Mouse (Mus musculus) intestine, postnatal 0 days (tissue): Measurements from ENCODE around the gene Tbc1d30. TPM values are rescaled to one million over a fixed set of nuclear protein-coding genes. Genes with fewer than 3 reads are reported as not detected.
A peak's percentile ranks its signal among the peaks of the same experiment; 100 is the strongest.

ENCODE experiments used
- ATAC-seq: fragments of 200-750 bp; cut with Nextera tagmentation; 2 replicates; pipeline ENCODE4 v1.8.0; 2017; ENCODE audit warnings: mild to moderate bottlenecking, moderate TSS enrichment, moderate library complexity
- H3K27ac ChIP-seq: fragments of 300-500 bp; sonication (generic); 2 replicates; pipeline ENCODE4 v1.5.1; 2014; ENCODE audit warnings: mild to moderate bottlenecking, low read depth, low read length, moderate library complexity
- H3K27me3 ChIP-seq: fragments of 300-500 bp; sonication (generic); replicated peaks from 2 replicates; pipeline ENCODE4 v1.6.1; 2014; ENCODE audit warnings: low read length, mixed read lengths; ENCODE audit not compliant: control insufficient read depth, insufficient read depth
- H3K36me3 ChIP-seq: fragments of 300-500 bp; sonication (generic); 2 replicates; pipeline ENCODE4 v1.6.1; 2014; ENCODE audit warnings: mild to moderate bottlenecking, moderate library complexity; ENCODE audit not compliant: control insufficient read depth, insufficient read depth
- H3K4me1 ChIP-seq: fragments of 300-500 bp; sonication (generic); replicated peaks from 2 replicates; pipeline ENCODE4 v1.6.1; 2014; ENCODE audit warnings: antibody characterized with exemption, low read length, mixed read lengths; ENCODE audit not compliant: control insufficient read depth, insufficient read depth
- H3K4me2 ChIP-seq: fragments of 300-500 bp; sonication (generic); replicated peaks from 2 replicates; pipeline ENCODE4 v1.6.1; 2014; ENCODE audit warnings: low read depth, mild to moderate bottlenecking, moderate library complexity
- H3K4me3 ChIP-seq: fragments of 300-500 bp; sonication (generic); 2 replicates; pipeline ENCODE4 v1.5.1; 2014; ENCODE audit warnings: low read depth, low read length
- H3K9ac ChIP-seq: fragments of 300-500 bp; sonication (generic); 2 replicates; pipeline ENCODE4 v1.6.1; 2014; ENCODE audit warnings: mild to moderate bottlenecking, low read depth, low read length
- H3K9me3 ChIP-seq: fragments of 300-500 bp; sonication (generic); 2 replicates; pipeline ENCODE4 v1.6.1; 2016; ENCODE audit warnings: mixed run types; ENCODE audit not compliant: control insufficient read depth
- CTCF ChIP-seq: sonication (generic); IDR thresholded peaks from 2 replicates; pipeline ENCODE4 v1.5.1; 2016; ENCODE audit warnings: low read depth, mild to moderate bottlenecking, control low read depth, antibody characterized with exemption, moderate library complexity
- WGBS: fragments of 180-500 bp; shearing (Covaris S2); extraction: QIAGEN DNeasy Blood & Tissue Kit; methylation state at CpG from one replicate; pipeline ENCODE4 v1.1.7; 2014; 5-methylcytosine and 5-hydroxymethylcytosine counted together
- polyA plus RNA-seq: library from polyadenylated mRNA; unstranded; fragments of >200 nt; fragmentation: Nextera tagmentation; extraction: Ambion mirVana; gene quantifications from 2 replicates; pipeline ENCODE4 v1.2.1, GENCODE M21; 2015

Gene Tbc1d30
- polyA plus RNA-seq, 1 experiment from 2014 or later, result 2.8 TPM

GRCm38 (mm10) chr10:121326167-121326566, 24.9 kb downstream of the Tbc1d30 start:
- H3K36me3 ChIP-seq, result no peaks in the 10 kb centered on the region
- peak; percentile 42; the same call in 1 of the 2 replicates for TF ChIP-seq CTCF
- no peak overlapping the region for H3K9ac ChIP-seq
- no peak for ATAC-seq
- H3K9me3 ChIP-seq, result no peaks in the 10 kb centered on the region
- H3K27me3 ChIP-seq, result no peaks in the 10 kb centered on the region
- no peak overlapping the region for H3K27ac ChIP-seq
- no peaks in the 10 kb centered on the region for H3K4me1 ChIP-seq
- no peak overlapping the region for H3K4me3 ChIP-seq
- no peak overlapping the region for H3K4me2 ChIP-seq

- ATAC-seq, result no peak
- Histone ChIP-seq H3K27me3 (no peaks in the 10 kb centered on the region), H3K4me1 (no peaks in the 10 kb centered on the region), H3K9me3 (no peaks in the 10 kb centered on the region), H3K4me3 (no peak overlapping the region), H3K4me2 (no peak overlapping the region), H3K36me3 (no peaks in the 10 kb centered on the region), H3K9ac (no peak overlapping the region), H3K27ac (no peak overlapping the region)
- TF ChIP-seq CTCF, result no peak
- 67% methylated on average over 7 of the region's 7 CpGs for WGBS
Measured at GRCm38 (mm10) chr10:121323493-121323892, 27.6 kb downstream of the Tbc1d30 start.

- Histone ChIP-seq H3K27me3 (no peaks in the 10 kb centered on the region), H3K4me2 (no peak overlapping the region), H3K4me3 (no peak overlapping the region), H3K9ac (no peak overlapping the region), H3K4me1 (no peaks in the 10 kb centered on the region), H3K27ac (no peak overlapping the region), H3K36me3 (no peaks in the 10 kb centered on the region), H3K9me3 (no peaks in the 10 kb centered on the region)
- TF ChIP-seq CTCF, result no peak
- 87% methylated on average over 7 of the region's 7 CpGs for WGBS
- ATAC-seq, result no peak
Measured at GRCm38 (mm10) chr10:121318397-121318950, 32.6 kb downstream of the Tbc1d30 start.

GRCm38 (mm10) chr10:121316361-121316760, 34.7 kb downstream of the Tbc1d30 start:
- H3K9ac ChIP-seq, result no peak overlapping the region
- H3K4me3 ChIP-seq, result no peak overlapping the region
- 67% methylated on average over 10 of the region's 10 CpGs for WGBS
- ATAC-seq, result no peak
- TF ChIP-seq CTCF, result no peak
- no peaks in the 10 kb centered on the region for H3K36me3 ChIP-seq
- no peak overlapping the region for H3K27ac ChIP-seq
- H3K4me1 ChIP-seq, result no peaks in the 10 kb centered on the region
- H3K9me3 ChIP-seq, result no peaks in the 10 kb centered on the region
- 0 out of 2 replicates have a peak, but pooled peaks cover 4% of the 10 kb centered on the region for H3K27me3 ChIP-seq
- no peak overlapping the region for H3K4me2 ChIP-seq

- no peak overlapping the region for H3K27ac ChIP-seq
- H3K9me3 ChIP-seq, result no peaks in the 10 kb centered on the region
- 50% methylated on average over 27 of the region's 27 CpGs for WGBS
- H3K4me1 ChIP-seq, result no peaks in the 10 kb centered on the region; the same call in 1 of the 2 replicates
- H3K4me3 ChIP-seq, result no peak overlapping the region
- peak overlapping the region; percentile 38 for H3K4me2 ChIP-seq
- H3K9ac ChIP-seq, result no peak overlapping the region
- no peak for ATAC-seq
- no peaks in the 10 kb centered on the region for H3K36me3 ChIP-seq
- H3K27me3 ChIP-seq, result peaks cover 8% of the 10 kb centered on the region
- TF ChIP-seq CTCF, result no peak
Measured at GRCm38 (mm10) chr10:121315321-121316283, 35.5 kb downstream of the Tbc1d30 start.

- no peak for ATAC-seq
- H3K4me1 ChIP-seq, result peaks cover 3% of the 10 kb centered on the region; the same call in 1 of the 2 replicates
- no peak overlapping the region for H3K9ac ChIP-seq
- no peak overlapping the region for H3K4me3 ChIP-seq
- no peak overlapping the region for H3K27ac ChIP-seq
- H3K9me3 ChIP-seq, result no peaks in the 10 kb centered on the region
- no peak overlapping the region for H3K4me2 ChIP-seq
- 62% methylated on average over 4 of the region's 4 CpGs for WGBS
- no peak for TF ChIP-seq CTCF
- H3K36me3 ChIP-seq, result no peaks in the 10 kb centered on the region
- H3K27me3 ChIP-seq, result peaks cover 22% of the 10 kb centered on the region
Measured at GRCm38 (mm10) chr10:121314186-121314585, 36.9 kb downstream of the Tbc1d30 start.
